Mouse (Mus musculus) G1E (cell line): ENCODE data around the gene Gm17535.
"Not testable (repeated sequence)": the region's sequence is repeated elsewhere in the genome, so short reads cannot be mapped to it uniquely, and the experiment has no call there.

Source experiments
- CTCF ChIP-seq: IDR thresholded peaks from 2 replicates; pipeline ENCODE4 v1.5.1; 2012; ENCODE audit warnings: low read depth, low read length, inconsistent platforms, mixed read lengths
- POLR2AphosphoS5 ChIP-seq: IDR thresholded peaks from 2 replicates; pipeline ENCODE4 v1.6.1; 2012; ENCODE audit warnings: low read depth, low read length, inconsistent platforms; ENCODE audit not compliant: insufficient replicate concordance
- TAL1 ChIP-seq: conservative IDR thresholded peaks from 2 replicates; pipeline ENCODE4 v1.6.1; 2012; ENCODE audit warnings: low read depth, low read length, inconsistent platforms, mixed read lengths

GRCm38 (mm10) chr9:3024912-3025467 lies 9.4 kb upstream of the Gm17535 start, which contains the start of gene Gm10717:
- TF ChIP-seq POLR2AphosphoS5, CTCF, TAL1: not testable (repeated sequence)
